Comparison of ENCODE assay signal across 14 mouse cellular contexts in the genomic region with DNA sequence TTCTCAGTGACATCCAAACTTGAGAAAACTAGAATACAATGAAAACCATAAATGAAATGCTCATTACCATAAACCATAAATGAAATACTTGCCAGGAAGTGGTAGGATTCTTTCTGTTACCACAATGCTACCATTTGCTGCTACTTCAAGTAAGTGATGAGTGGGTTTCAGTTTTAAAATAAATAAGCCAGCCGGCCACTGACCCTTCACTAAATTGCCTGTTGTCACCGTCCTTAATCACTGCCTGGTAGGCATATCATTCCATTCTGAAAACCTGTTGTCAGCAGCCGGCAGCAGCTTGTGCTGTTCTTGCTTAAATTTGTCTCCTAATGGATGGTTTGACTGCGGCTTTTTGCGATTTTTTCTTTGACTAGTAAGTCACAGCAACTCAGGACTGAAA.
"Had no signal": no experiment of that assay in that cellular context is flagged by ENCODE, and none has a peak within 500 bp of the region (broad histone marks: within the 10 kb centered on the region; RNA-seq: fewer than 3 reads in every experiment).

No protein-coding gene starts in this region.

- DNase-seq: kidney, adult 2 months; kidney, postnatal 25 days; lung, embryonic 14.5 days; lung, postnatal 10 days; lung, postnatal 4 days; right cerebral cortex, postnatal 14 days; thymus, adult 18-20 months; thymus, postnatal 14 days had no signal

- ATAC-seq: liver, embryonic 12.5 days; midbrain, embryonic 15.5 days had no signal

- H3K27ac ChIP-seq: kidney, embryonic 15.5 days; left cerebral cortex, adult 2 months; limb, embryonic 10.5 days; liver, embryonic 12.5 days; midbrain, embryonic 15.5 days had no signal

- H3K27me3 ChIP-seq: kidney, embryonic 15.5 days; liver, embryonic 12.5 days; midbrain, embryonic 15.5 days had no signal

- H3K4me3 ChIP-seq: kidney, embryonic 15.5 days; left cerebral cortex, adult 2 months; limb, embryonic 10.5 days; liver, embryonic 12.5 days; megakaryocyte, embryonic 14.5 days; midbrain, embryonic 15.5 days had no signal

- H3K36me3 ChIP-seq: kidney, embryonic 15.5 days; limb, embryonic 10.5 days; liver, embryonic 12.5 days; midbrain, embryonic 15.5 days had no signal
